Mouse (Mus musculus) testis, adult 2 months (tissue): ENCODE results near the gene Limk2.

Experiments used
- CTCF ChIP-seq: fragments of 200-500 bp; IDR thresholded peaks from 2 replicates; pipeline ENCODE4 v1.5.1; 2012; ENCODE audit warnings: low read depth, mild to moderate bottlenecking, inconsistent platforms, low read length, moderate library complexity; ENCODE audit not compliant: control insufficient read depth, insufficient read depth, insufficient replicate concordance
- POLR2A ChIP-seq: fragments of 200-500 bp; IDR thresholded peaks from 2 replicates; pipeline ENCODE4 v1.6.1; 2012; ENCODE audit warnings: low read depth, mild to moderate bottlenecking, inconsistent platforms, low read length, moderate library complexity; ENCODE audit not compliant: control insufficient read depth

DNA sequence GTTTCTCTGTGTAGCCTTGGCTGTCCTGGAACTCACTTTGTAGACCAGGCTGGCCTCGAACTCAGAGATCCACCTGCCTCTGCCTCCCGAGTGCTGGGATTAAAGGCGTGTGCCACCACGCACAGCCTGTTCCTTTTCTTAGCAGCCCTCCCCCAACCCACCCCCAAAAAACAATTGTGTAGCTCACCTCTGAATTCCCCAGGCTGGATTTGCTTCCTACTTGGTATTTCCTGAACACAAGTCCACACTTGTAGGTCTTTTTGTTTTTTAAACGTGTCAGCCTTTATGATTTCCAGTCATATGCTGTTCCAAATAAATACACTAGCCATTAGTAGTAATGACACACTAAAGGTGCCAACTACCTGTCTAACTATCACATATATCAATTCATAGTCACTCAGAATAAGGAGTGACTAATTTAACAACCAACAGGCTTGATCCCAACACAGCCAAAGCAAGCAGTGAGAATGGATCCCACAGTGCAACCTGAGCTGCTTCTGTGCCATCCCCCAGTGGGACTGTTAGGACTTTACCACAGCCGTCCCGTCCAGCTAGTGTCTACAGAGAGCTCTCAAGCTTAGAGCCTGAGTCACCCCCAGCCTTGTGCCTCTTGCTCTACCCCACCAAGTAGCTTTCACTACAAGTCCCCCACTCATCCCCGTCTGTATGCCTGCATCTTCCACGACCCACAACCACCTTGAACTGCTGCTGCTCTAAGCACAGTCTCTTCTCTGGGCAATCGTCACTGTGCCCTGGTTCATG, 97.2 kb downstream of the Limk2 start:
- TF ChIP-seq CTCF (no peak), POLR2A (no peak)
